Mouse (Mus musculus) myocyte (in vitro differentiated cells): ENCODE measurements around the gene Ifna6. TPM values are rescaled to one million over a fixed set of nuclear protein-coding genes. Genes with fewer than 3 reads are reported as not detected.
A peak's percentile ranks its signal among the peaks of the same experiment; 100 is the strongest.

Experiments
- H3K27me3 ChIP-seq: one replicate; pipeline ENCODE4 v1.6.1; 2011; ENCODE audit not compliant: control insufficient read depth, insufficient read depth, insufficient read length
- H3K36me3 ChIP-seq: one replicate; pipeline ENCODE4 v1.6.1; 2011; ENCODE audit not compliant: control insufficient read depth, insufficient read depth
- H3K4me2 ChIP-seq: one replicate; pipeline ENCODE4 v1.6.1; 2011; ENCODE audit warnings: low read depth, control low read depth
- H3K4me3 ChIP-seq: one replicate; pipeline ENCODE4 v1.5.1; 2011; ENCODE audit warnings: mild to moderate bottlenecking, control low read depth, moderate library complexity
- H3K79me2 ChIP-seq: one replicate; pipeline ENCODE4 v1.6.1; 2011; ENCODE audit not compliant: control insufficient read depth, insufficient read depth
- H3ac ChIP-seq: one replicate; pipeline ENCODE4 v1.6.1; 2011; ENCODE audit not compliant: control insufficient read depth, insufficient read length
- CEBPB ChIP-seq: IDR thresholded peaks from 2 replicates; pipeline ENCODE4 v1.6.1; 2011; ENCODE audit warnings: mild to moderate bottlenecking, moderate library complexity; ENCODE audit not compliant: poor library complexity, insufficient read depth, severe bottlenecking
- E2F4 ChIP-seq: IDR thresholded peaks from one replicate; pipeline ENCODE4 v1.6.1; 2011; ENCODE audit warnings: mild to moderate bottlenecking, control low read depth, moderate library complexity; ENCODE audit not compliant: insufficient read depth
- MAX ChIP-seq: IDR thresholded peaks from one replicate; pipeline ENCODE4 v1.6.1; 2011; ENCODE audit warnings: low read depth, mild to moderate bottlenecking, control low read depth
- MYOD1 ChIP-seq, 3 experiments: IDR thresholded peaks; one replicate each; pipeline ENCODE4 v1.6.1; 2011; ENCODE audit warnings: control low read depth in 2 of 3, low read depth in 2 of 3, mild to moderate bottlenecking in 2 of 3, moderate library complexity in 1 of 3; ENCODE audit not compliant: insufficient read length in 2 of 3, control insufficient read depth in 1 of 3
- MYOG ChIP-seq, 3 experiments: IDR thresholded peaks; one replicate each; pipeline ENCODE4 v1.6.1; 2011; ENCODE audit warnings: control low read depth in 2 of 3, low read depth in 2 of 3, mild to moderate bottlenecking in 2 of 3; ENCODE audit not compliant: insufficient read length in 2 of 3, control insufficient read depth in 1 of 3, insufficient read depth in 1 of 3
- POLR2A ChIP-seq: IDR thresholded peaks from one replicate; pipeline ENCODE4 v1.6.1; 2011; ENCODE audit warnings: low read depth, mild to moderate bottlenecking, control low read depth, moderate library complexity; ENCODE audit not compliant: insufficient read length
- POLR2AphosphoS2 ChIP-seq: IDR thresholded peaks from one replicate; pipeline ENCODE4 v1.6.1; 2011; ENCODE audit warnings: low read depth, control low read depth; ENCODE audit not compliant: insufficient read length
- REST ChIP-seq: IDR thresholded peaks from one replicate; pipeline ENCODE4 v1.6.1; 2011; ENCODE audit warnings: mild to moderate bottlenecking, control low read depth, moderate library complexity; ENCODE audit not compliant: insufficient read depth, insufficient read length
- SRF ChIP-seq: IDR thresholded peaks from one replicate; pipeline ENCODE4 v1.6.1; 2011; ENCODE audit warnings: low read depth; ENCODE audit not compliant: control insufficient read depth, insufficient read length
- TCF12 ChIP-seq: IDR thresholded peaks from one replicate; pipeline ENCODE4 v1.6.1; 2011; ENCODE audit warnings: mild to moderate bottlenecking, control low read depth; ENCODE audit not compliant: poor library complexity, insufficient read depth, severe bottlenecking
- TCF3 ChIP-seq: IDR thresholded peaks from one replicate; pipeline ENCODE4 v1.6.1; 2011; ENCODE audit warnings: low read depth, control low read depth; ENCODE audit not compliant: insufficient read length
- USF1 ChIP-seq: IDR thresholded peaks from one replicate; pipeline ENCODE4 v1.6.1; 2011; ENCODE audit warnings: low read depth, mild to moderate bottlenecking, control low read depth, moderate library complexity
- polyA plus RNA-seq: library from polyadenylated mRNA; unstranded; fragments of >200 nt; fragmentation: generic; extraction: Trizol; gene quantifications from one replicate; pipeline ENCODE4 v1.2.1, GENCODE M21; 2012; ENCODE audit warnings: missing spikeins

The Ifna6 gene
- polyA plus RNA-seq, 1 experiment: not detected

- Histone ChIP-seq H3K4me3 (no peak overlapping the region), H3K4me2 (peak overlapping the region; percentile 52), H3ac (no peak overlapping the region), H3K79me2 (no peaks in the 10 kb centered on the region), H3K27me3 (no peaks in the 10 kb centered on the region), H3K36me3 (no peaks in the 10 kb centered on the region)
- no peak for TF ChIP-seq E2F4
- no peak for TF ChIP-seq MYOD1 (IDR thresholded peaks at IDR 0.05; ENCODE audit: control insufficient read depth in 1 of 3, insufficient read length in 2 of 3, low read depth in 2 of 3)
- no peak for TF ChIP-seq SRF
- TF ChIP-seq POLR2A: no peak
- no peak for TF ChIP-seq TCF12
- TF ChIP-seq USF1: no peak
- TF ChIP-seq POLR2AphosphoS2: no peak
- no peak for TF ChIP-seq TCF3
- TF ChIP-seq REST: no peak
- TF ChIP-seq MYOG (IDR thresholded peaks at IDR 0.05; ENCODE audit: control insufficient read depth in 1 of 3, insufficient read depth in 1 of 3, insufficient read length in 2 of 3, low read depth in 2 of 3): no peak
- no peak for TF ChIP-seq CEBPB
- no peak for TF ChIP-seq MAX
These were observed 49.3 kb downstream of the Ifna6 start for GRCm38 (mm10) chr4:88876520-88876919.

Other genes with a start within 250 kb of the Ifna6 start
- not detected for gene Ifna9, start 235.0 kb upstream of the Ifna6 start, polyA plus RNA-seq
- not detected for gene Ifna12, start 224.0 kb upstream of the Ifna6 start, polyA plus RNA-seq
- not detected for gene C87499, start 193.0 kb upstream of the Ifna6 start, polyA plus RNA-seq
- gene Ifna13, start 183.0 kb upstream of the Ifna6 start, polyA plus RNA-seq: not detected
- gene Ifna16, start 150.5 kb upstream of the Ifna6 start, polyA plus RNA-seq: not detected
- not detected for gene Ifna2, start 143.5 kb upstream of the Ifna6 start, polyA plus RNA-seq
- not detected for gene Ifnab, start 136.1 kb upstream of the Ifna6 start, polyA plus RNA-seq
- gene Gm26566, start 105.6 kb upstream of the Ifna6 start, polyA plus RNA-seq: 2.0 TPM
- 12.0 TPM for gene Klhl9, start 105.0 kb upstream of the Ifna6 start, polyA plus RNA-seq
- gene Gm13271, start 72.5 kb upstream of the Ifna6 start, polyA plus RNA-seq: not detected
- not detected for gene Gm13283, start 67.3 kb upstream of the Ifna6 start, polyA plus RNA-seq
- gene Gm13290, start 53.6 kb upstream of the Ifna6 start, polyA plus RNA-seq: 1.0 TPM
- not detected for gene Gm13289, start 50.5 kb upstream of the Ifna6 start, polyA plus RNA-seq
- gene Gm13272, start 47.6 kb upstream of the Ifna6 start, polyA plus RNA-seq: 0.19 TPM
- gene Ifnz, start 45.3 kb upstream of the Ifna6 start, polyA plus RNA-seq: not detected
- 0.73 TPM for gene Gm13276, start 41.7 kb upstream of the Ifna6 start, polyA plus RNA-seq
- not detected for gene Gm13277, start 38.8 kb upstream of the Ifna6 start, polyA plus RNA-seq
- not detected for gene Gm13278, start 35.9 kb upstream of the Ifna6 start, polyA plus RNA-seq
- gene Gm13275, start 32.9 kb upstream of the Ifna6 start, polyA plus RNA-seq: 0.35 TPM
- not detected for gene Gm13279, start 30.0 kb upstream of the Ifna6 start, polyA plus RNA-seq
- not detected for gene Gm13285, start 27.8 kb upstream of the Ifna6 start, polyA plus RNA-seq
- gene Gm13287, start 24.2 kb upstream of the Ifna6 start, polyA plus RNA-seq: 0.35 TPM
- gene Gm13288, start 21.9 kb upstream of the Ifna6 start, polyA plus RNA-seq: 0.14 TPM
- gene Ifna7, start 11.2 kb upstream of the Ifna6 start, polyA plus RNA-seq: not detected
- not detected for gene Ifna11, start 7.5 kb upstream of the Ifna6 start, polyA plus RNA-seq
- not detected for gene Ifna5, start 8.1 kb downstream of the Ifna6 start, polyA plus RNA-seq
- gene Ifna4, start 14.4 kb downstream of the Ifna6 start, polyA plus RNA-seq: not detected
- gene Ifna1, start 22.7 kb downstream of the Ifna6 start, polyA plus RNA-seq: not detected
- gene Ifne, start 52.8 kb downstream of the Ifna6 start, polyA plus RNA-seq: not detected